Mouse (Mus musculus) neural tube, embryonic 11.5 days (tissue): ENCODE results near the gene Slc35b2. TPM values are rescaled to one million over a fixed set of nuclear protein-coding genes. Genes with fewer than 3 reads are reported as not detected.

Source experiments
- ATAC-seq: fragments of 200-750 bp; cut with Nextera tagmentation; 2 replicates; pipeline ENCODE4 v1.8.0; 2017; ENCODE audit warnings: moderate number of reproducible peaks, mild to moderate bottlenecking, moderate TSS enrichment, moderate library complexity; ENCODE audit not compliant: insufficient read depth, low FRiP score, low TSS enrichment
- DNase-seq: peaks from one replicate; pipeline ENCODE4 v3.0.0-alpha.2; 2015; ENCODE audit warnings: low spot score
- H3K27ac ChIP-seq: fragments of 300-500 bp; sonication (generic); 2 replicates; pipeline ENCODE4 v1.5.1; 2014; ENCODE audit warnings: low read depth, mild to moderate bottlenecking, low read length
- H3K27me3 ChIP-seq: fragments of 300-500 bp; sonication (generic); 2 replicates; pipeline ENCODE4 v1.6.1; 2014; ENCODE audit warnings: mild to moderate bottlenecking, low read length, mixed read lengths; ENCODE audit not compliant: control insufficient read depth, insufficient read depth
- H3K36me3 ChIP-seq: fragments of 300-500 bp; sonication (generic); 2 replicates; pipeline ENCODE4 v1.6.1; 2014; ENCODE audit warnings: mild to moderate bottlenecking, low read length, moderate library complexity, mixed read lengths; ENCODE audit not compliant: control insufficient read depth, insufficient read depth
- H3K4me1 ChIP-seq: fragments of 300-500 bp; sonication (generic); 2 replicates; pipeline ENCODE4 v1.6.1; 2014; ENCODE audit warnings: low read length, mixed read lengths; ENCODE audit not compliant: control insufficient read depth, insufficient read depth
- H3K4me2 ChIP-seq: fragments of 300-500 bp; sonication (generic); 2 replicates; pipeline ENCODE4 v1.6.1; 2014; ENCODE audit warnings: low read depth, mild to moderate bottlenecking, moderate library complexity
- H3K4me3 ChIP-seq: fragments of 300-500 bp; sonication (generic); 2 replicates; pipeline ENCODE4 v1.5.1; 2014; ENCODE audit warnings: low read depth, low read length
- H3K9ac ChIP-seq: fragments of 300-500 bp; sonication (generic); 2 replicates; pipeline ENCODE4 v1.6.1; 2014; ENCODE audit warnings: mild to moderate bottlenecking, low read length
- H3K9me3 ChIP-seq: fragments of 300-500 bp; sonication (generic); 2 replicates; pipeline ENCODE4 v1.6.1; 2016; ENCODE audit warnings: low read length; ENCODE audit not compliant: control insufficient read depth
- WGBS: fragments of 180-500 bp; shearing (Covaris S2); extraction: QIAGEN DNeasy Blood & Tissue Kit; methylation state at CpG from one replicate; pipeline ENCODE4 v1.1.7; 2014; 5-methylcytosine and 5-hydroxymethylcytosine counted together
- polyA plus RNA-seq: library from polyadenylated mRNA; unstranded; fragments of >200 nt; fragmentation: Nextera tagmentation; extraction: Ambion mirVana; gene quantifications from 2 replicates; pipeline ENCODE4 v1.2.1, GENCODE M21; 2014

Gene Slc35b2
- polyA plus RNA-seq, 1 experiment from 2014 or later, result 106 TPM

- no peak overlapping the region for H3K4me2 ChIP-seq
- peaks cover 23% of the 10 kb centered on the region for H3K27me3 ChIP-seq
- H3K36me3 ChIP-seq, result no peaks in the 10 kb centered on the region
- no peak overlapping the region for H3K27ac ChIP-seq
- 25% methylated on average over 11 of the region's 11 CpGs for WGBS
- H3K9ac ChIP-seq, result no peak overlapping the region
- DNase-seq (peak; percentile 65), ATAC-seq (no peak)
- no peak overlapping the region for H3K4me3 ChIP-seq
- peaks cover 34% of the 10 kb centered on the region for H3K4me1 ChIP-seq
- no peaks in the 10 kb centered on the region for H3K9me3 ChIP-seq
These were observed 33.1 kb downstream of the Slc35b2 start for GRCm38 (mm10) chr17:45596631-45597396.

- DNase-seq, result peak; percentile 43
- WGBS, result 44% methylated on average over 3 of the region's 3 CpGs
- H3K4me1 ChIP-seq, result peaks cover 36% of the 10 kb centered on the region
These were observed 34.1 kb downstream of the Slc35b2 start for GRCm38 (mm10) chr17:45597787-45598186.

DNA sequence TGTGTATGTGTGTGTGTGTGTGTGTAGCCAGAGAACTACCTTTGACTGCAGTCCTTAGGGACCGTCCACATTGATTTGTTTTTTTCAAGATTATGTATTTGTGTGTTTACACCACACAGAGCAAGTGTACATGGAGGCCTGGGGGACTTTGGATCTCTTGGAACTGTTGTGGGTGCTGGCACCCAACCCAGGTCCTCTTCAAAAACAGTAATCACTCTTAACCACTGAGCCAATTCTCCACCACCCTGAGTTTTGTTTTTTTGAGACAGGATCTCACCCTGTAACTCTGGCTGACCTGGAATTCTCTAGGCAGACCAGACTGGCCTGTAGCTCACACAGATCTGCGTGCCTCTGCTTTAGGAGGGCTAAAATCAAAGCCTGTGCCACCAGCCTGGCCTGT, 34.7 kb downstream of the Slc35b2 start:
- Histone ChIP-seq H3K4me1 (peaks cover 36% of the 10 kb centered on the region), H3K27me3 (peaks cover 27% of the 10 kb centered on the region), H3K9me3 (no peaks in the 10 kb centered on the region), H3K9ac (no peak overlapping the region), H3K36me3 (no peaks in the 10 kb centered on the region), H3K4me2 (no peak overlapping the region), H3K27ac (no peak overlapping the region), H3K4me3 (no peak overlapping the region)
- no peak for ATAC-seq
- no peak for DNase-seq
- 82% methylated on average over 2 of the region's 2 CpGs for WGBS

More at GRCm38 (mm10) chr17:45597787-45598186, 34.1 kb downstream of the Slc35b2 start:
- H3K9me3 ChIP-seq, result no peaks in the 10 kb centered on the region
- no peak for ATAC-seq
- peaks cover 27% of the 10 kb centered on the region for H3K27me3 ChIP-seq
- H3K4me3 ChIP-seq, result no peak overlapping the region
- H3K9ac ChIP-seq, result no peak overlapping the region
- H3K36me3 ChIP-seq, result no peaks in the 10 kb centered on the region
- no peak overlapping the region for H3K27ac ChIP-seq
- no peak overlapping the region for H3K4me2 ChIP-seq

GRCm38 (mm10) chr17:45598891-45599290, 35.2 kb downstream of the Slc35b2 start:
- no peak overlapping the region for H3K9ac ChIP-seq
- DNase-seq (no peak), ATAC-seq (no peak)
- H3K36me3 ChIP-seq, result no peaks in the 10 kb centered on the region
- WGBS, result 60% methylated on average over 3 of the region's 3 CpGs
- H3K27ac ChIP-seq, result no peak overlapping the region
- H3K4me2 ChIP-seq, result peak overlapping the region; percentile 57
- H3K4me3 ChIP-seq, result no peak overlapping the region; the same call in 1 of the 2 replicates
- H3K27me3 ChIP-seq, result peaks cover 27% of the 10 kb centered on the region
- no peaks in the 10 kb centered on the region for H3K9me3 ChIP-seq
- H3K4me1 ChIP-seq, result peaks cover 33% of the 10 kb centered on the region

- Histone ChIP-seq H3K36me3 (no peaks in the 10 kb centered on the region), H3K4me3 (peak within 1 kb of the TSS; percentile 25), H3K27ac (no peak within 1 kb of the TSS), H3K9ac (peak within 1 kb of the TSS; percentile 44), H3K4me1 (peaks cover 32% of the 10 kb centered on the region), H3K9me3 (no peaks in the 10 kb centered on the region), H3K4me2 (peak within 1 kb of the TSS; percentile 57), H3K27me3 (peaks cover 27% of the 10 kb centered on the region)
- WGBS, result 18% methylated on average over 32 of the region's 32 CpGs
- ATAC-seq, result no peak
- DNase-seq, result peak; percentile 64
These were observed 36.0 kb downstream of the Slc35b2 start, which contains the start of gene Slc29a1 for GRCm38 (mm10) chr17:45599446-45600242. TSS of gene Slc29a1 (minus strand) at chr17:45599606.

GRCm38 (mm10) chr17:45600267-45600666, 36.6 kb downstream of the Slc35b2 start:
- DNase-seq (no peak), ATAC-seq (no peak)
- no peak overlapping the region for H3K27ac ChIP-seq
- no peak overlapping the region for H3K4me3 ChIP-seq
- H3K27me3 ChIP-seq, result peaks cover 27% of the 10 kb centered on the region
- peaks cover 26% of the 10 kb centered on the region for H3K4me1 ChIP-seq
- H3K9ac ChIP-seq, result no peak overlapping the region
- 62% methylated on average over 8 of the region's 8 CpGs for WGBS
- no peak overlapping the region for H3K4me2 ChIP-seq
- no peaks in the 10 kb centered on the region for H3K36me3 ChIP-seq
- H3K9me3 ChIP-seq, result no peaks in the 10 kb centered on the region

GRCm38 (mm10) chr17:45601325-45601724, 37.7 kb downstream of the Slc35b2 start:
- H3K4me1 ChIP-seq, result peaks cover 18% of the 10 kb centered on the region
- no peak overlapping the region for H3K27ac ChIP-seq
- ATAC-seq, result no peak
- 0 out of 2 replicates have a peak overlapping the region, but pooled peaks have one; percentile 24 for H3K9ac ChIP-seq
- peak overlapping the region; percentile 7; the same call in 1 of the 2 replicates for H3K4me2 ChIP-seq
- DNase-seq, result peak; percentile 19
- H3K27me3 ChIP-seq, result peaks cover 22% of the 10 kb centered on the region
- WGBS, result 12% methylated on average over 22 of the region's 22 CpGs
- no peaks in the 10 kb centered on the region for H3K9me3 ChIP-seq
- H3K4me3 ChIP-seq, result no peak overlapping the region
- H3K36me3 ChIP-seq, result no peaks in the 10 kb centered on the region

GRCm38 (mm10) chr17:45601877-45602304, 38.2 kb downstream of the Slc35b2 start, which contains the start of gene Mymx:
TSS of gene Mymx (minus strand) at chr17:45602102.
- ATAC-seq (0 out of 2 replicates have a peak, but pooled peaks have one; percentile 38), DNase-seq (peak; percentile 43)
- Histone ChIP-seq H3K36me3 (no peaks in the 10 kb centered on the region), H3K4me3 (no peak within 1 kb of the TSS), H3K9me3 (no peaks in the 10 kb centered on the region), H3K27ac (no peak within 1 kb of the TSS), H3K4me1 (peaks cover 15% of the 10 kb centered on the region), H3K4me2 (peak within 1 kb of the TSS; percentile 7; the same call in 1 of the 2 replicates), H3K27me3 (peaks cover 20% of the 10 kb centered on the region), H3K9ac (0 out of 2 replicates have a peak within 1 kb of the TSS, but pooled peaks have one; percentile 24)
- 40% methylated on average over 6 of the region's 6 CpGs for WGBS
